Mouse (Mus musculus) adrenal gland (tissue): ENCODE measurements at regions not wholly inside any gene's neighbourhood (a gene's known extent, or its start where the extent isn't known, plus 50 kb on each side); places are given as distances from the start of the nearest gene placed in this dataset.

ENCODE experiments used
- intact Hi-C: fragments of 180-260 bp; cut with DNase I; formaldehyde crosslinking; loops from one replicate; pipeline ENCODE4 v1.15.1; 2025

DNA sequence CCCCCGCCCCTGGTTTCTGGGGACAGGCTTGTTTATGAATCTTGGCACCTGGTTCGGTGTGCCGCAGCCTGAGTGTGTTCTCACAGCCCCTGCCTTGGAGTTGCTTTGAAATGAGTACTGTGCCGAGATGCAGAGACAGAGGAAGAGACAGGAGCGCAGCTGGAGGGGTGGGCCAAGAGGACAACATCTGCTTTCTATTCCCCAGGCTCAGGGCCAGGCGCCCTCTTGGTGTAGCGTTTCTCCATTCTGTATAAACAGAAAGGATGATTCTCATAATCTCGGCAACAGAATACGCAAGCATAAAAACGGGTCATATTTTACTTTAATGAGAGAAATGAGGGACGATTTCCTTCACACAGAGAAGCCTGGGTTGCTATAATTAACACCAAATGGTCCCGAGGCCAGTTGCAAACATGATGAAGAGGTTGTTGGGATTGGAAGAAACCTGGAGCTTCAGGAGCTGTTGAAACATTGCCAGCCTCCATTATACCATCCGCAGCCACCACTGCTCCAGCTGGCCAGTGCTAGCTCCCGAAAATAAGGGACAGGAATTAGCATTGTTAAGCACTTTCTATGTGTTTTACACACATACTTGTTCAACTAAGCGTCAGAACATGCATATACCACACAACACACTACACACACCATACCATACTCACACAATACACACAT, 236.4 kb downstream of the Gm12728 start:
- intact Hi-C loops: no loop called here

- intact Hi-C loops: no loop called here
Observed at GRCm38 (mm10) chr4:106040376-106040775, 250.7 kb downstream of the Gm12728 start.

DNA sequence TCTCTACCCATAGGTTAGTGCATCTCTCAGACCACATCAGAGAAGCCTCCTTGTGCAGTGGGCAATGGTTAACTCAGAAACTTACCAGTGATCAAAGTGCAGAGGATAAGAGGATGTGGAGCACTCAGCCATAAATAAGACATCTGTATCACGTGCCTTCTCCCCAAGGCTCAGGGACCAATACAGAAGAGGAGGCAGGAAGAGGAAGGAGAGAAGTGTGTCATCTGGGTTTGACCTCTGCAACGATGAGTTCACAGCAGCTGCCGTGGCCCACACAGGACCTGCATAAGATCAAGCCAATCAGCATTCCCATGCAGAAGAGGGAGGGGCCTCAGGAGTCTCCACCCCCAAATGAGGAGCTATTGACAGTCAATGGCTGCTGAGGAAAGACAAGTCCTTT, 252.8 kb downstream of the Gm12728 start:
- intact Hi-C loops: no loop called here

GRCm38 (mm10) chr4:106043661-106044060, 254.0 kb downstream of the Gm12728 start:
- intact Hi-C loops: no loop called here

- intact Hi-C loops: no loop called here
Observed at GRCm38 (mm10) chr4:106048053-106048452, 258.4 kb downstream of the Gm12728 start.

DNA sequence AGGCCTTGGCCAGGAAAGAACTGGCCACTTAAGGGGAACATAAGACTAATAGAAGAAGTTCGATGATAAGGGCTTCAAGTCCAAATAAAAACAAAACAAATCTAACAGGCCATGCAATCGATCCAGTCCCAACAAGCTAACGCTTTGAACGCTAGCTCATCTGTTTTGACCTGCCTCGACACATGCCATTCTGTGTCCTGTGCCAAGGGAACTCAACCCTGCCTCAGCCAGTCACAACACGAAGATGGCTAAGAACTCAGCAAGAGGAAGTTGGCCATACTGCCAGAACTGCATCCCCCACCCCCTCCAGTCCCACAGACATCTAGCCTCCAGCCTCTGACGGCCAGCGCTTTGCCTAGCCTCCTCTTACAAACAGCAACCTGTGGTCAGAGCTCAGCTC, 259.1 kb downstream of the Gm12728 start:
- intact Hi-C loops: no loop called here

DNA sequence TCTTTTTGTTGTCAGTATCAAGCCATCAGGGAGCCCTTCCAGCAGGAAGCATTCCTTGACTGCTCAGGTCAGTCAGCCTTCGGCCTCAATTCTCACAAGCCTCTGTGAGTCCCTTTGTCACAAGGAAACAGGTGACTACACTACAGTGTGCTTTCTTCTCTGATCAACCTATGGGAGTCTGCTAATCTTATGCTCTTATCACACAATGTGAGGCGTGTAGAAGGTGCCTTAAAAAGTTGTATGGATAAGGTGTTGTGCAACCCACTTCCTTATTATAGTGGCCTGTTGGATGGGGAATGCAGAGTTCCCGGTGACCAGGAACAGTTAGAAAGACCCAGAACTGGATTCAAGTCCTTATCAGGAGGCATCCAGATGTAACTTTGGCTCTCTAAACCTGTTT, 260.2 kb downstream of the Gm12728 start:
- intact Hi-C loops: no loop called here

DNA sequence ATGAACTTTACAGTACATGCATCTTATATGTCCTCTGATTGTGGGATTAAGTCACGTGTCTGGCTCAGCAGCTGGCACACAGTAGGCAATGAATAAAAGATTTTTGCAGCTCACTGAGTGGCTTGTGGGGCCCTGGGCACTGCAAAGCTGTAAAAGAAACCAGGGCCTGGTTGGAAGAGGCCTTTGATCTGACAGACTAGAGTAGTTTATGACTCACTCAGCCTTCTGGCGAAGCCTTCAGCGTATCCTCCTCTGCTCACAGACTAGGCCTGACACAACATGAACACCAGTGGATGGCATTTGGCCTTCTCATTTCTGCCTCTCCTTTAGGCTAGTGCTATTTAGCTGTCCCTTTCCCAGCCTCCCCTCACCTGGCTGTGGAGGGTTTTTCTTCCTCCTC, 260.6 kb downstream of the Gm12728 start:
- intact Hi-C loops: no loop called here

DNA sequence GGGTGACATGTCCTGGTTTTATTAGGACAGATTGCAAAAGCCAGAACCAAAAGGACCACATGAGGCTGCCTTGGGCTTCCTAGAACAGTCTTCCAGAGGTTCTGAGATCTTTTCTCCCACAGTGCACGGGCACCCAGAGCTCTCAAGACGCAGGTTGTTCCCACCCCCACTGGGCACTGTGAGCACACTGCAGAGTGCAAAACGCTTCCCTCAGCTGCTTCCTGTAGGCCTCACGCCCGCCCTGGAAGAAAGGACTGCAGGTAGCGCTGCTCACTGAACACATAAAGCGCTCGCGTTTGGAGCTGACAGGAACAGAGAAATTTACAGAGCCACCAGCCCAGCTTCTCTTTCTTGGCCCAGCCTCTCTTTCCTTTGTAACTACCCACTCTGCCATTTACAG, 262.5 kb upstream of the Usp24 start:
- intact Hi-C loops: no loop called here

GRCm38 (mm10) chr4:106054324-106054723, 261.7 kb upstream of the Usp24 start:
- intact Hi-C loops: no loop called here

DNA sequence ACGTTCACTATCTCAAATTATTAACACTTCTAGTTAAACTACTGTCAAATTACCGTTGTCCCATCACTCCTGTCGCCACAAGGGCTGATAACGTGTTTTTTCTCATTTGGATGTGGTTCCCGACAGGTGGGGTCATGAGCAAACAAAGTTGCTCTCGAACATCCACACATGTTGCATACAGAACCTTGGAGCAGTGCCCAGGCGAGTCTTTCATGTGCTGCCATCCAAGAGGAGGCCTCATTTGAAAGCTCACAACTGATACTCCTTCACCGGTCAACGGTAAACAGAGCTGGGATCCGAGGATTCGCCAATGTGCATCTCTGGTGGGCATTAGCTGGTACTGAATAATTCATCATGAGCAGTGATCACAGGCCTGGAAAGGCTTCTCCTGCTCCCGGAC, 253.4 kb upstream of the Usp24 start:
- intact Hi-C loops: no loop called here

GRCm38 (mm10) chr4:106063851-106064382, 252.1 kb upstream of the Usp24 start:
- intact Hi-C loops: no loop called here

DNA sequence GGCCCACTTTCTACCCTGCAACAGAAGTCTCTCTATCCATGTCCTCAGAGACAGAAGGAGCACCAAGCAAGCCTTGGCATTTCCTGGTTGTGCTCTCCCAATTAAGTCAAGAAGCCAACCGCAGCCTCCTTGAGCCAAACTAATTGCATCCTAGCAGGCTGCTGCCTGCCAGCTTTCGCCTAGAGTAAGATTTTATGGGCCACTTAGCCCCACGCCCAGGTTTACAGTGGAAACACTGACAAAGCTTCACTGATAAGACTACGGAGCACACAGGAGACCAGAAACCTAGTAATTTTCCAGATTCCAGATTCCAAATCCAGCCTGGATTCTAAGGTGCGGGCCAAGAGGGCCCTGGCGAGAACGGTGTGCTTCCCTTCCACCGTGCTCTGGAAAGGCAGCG, 249.0 kb upstream of the Usp24 start:
- intact Hi-C loops: no loop called here

DNA sequence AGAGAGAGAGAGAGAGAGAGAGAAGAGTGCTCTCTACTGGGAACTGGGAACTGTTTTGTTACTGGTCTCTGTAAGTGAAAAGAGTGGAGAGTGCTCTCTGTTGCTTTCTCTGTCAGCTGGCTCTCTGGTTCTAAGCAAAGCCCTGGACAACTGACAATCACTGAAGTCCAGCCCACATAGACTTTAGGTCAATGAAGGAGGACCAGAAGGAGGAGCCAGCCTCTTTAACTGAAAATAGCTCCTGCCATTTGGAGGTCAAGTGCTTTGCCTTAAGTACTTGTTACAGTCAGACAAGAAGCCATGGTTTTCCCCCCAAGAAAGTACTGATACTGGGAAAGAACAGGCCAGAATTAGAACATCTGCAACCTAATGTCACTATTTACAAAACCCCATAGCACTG, 232.5 kb upstream of the Usp24 start:
- intact Hi-C loops: no loop called here

DNA sequence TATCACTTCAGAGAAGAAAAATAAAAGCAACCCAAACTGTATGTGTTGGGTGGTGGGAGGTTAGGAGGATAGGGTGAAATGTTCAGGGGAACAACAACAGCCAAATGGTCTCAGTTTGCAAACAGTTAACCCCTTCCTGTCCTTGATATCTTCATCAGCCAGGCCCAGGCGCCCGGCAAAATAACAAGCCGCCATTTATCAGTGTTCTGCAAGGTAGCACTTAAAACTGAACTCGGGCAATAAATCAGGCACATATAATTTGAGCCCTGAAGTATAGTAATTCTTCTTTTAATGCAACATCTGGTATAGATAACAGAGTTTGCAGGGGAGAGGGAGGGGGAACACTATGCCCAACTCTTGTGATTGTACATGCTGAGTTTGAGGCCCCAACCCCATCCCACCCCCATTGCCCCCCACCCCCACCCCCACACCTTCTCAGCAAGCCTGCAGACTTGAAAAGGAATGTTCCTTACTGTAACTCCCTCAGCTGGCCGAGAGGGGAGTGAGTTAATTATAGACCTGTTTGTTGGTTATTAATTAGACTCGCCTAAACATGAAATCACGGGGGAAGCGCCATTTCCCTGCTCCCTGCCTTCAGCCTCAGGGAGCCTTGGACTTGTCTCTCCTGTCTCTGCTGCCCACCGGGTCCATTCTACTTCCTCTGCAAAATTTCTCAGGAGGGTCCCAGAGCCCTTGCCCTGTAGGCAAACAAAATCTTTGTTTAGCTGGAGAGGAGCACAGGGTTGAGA, 223.9 kb upstream of the Usp24 start:
- intact Hi-C loops: loop anchor here (10.0 kb wide), 1 partner anchor 937 kb away; the partner anchor contains the start of gene Plpp3

GRCm38 (mm10) chr4:106092676-106093070, 223.3 kb upstream of the Usp24 start:
- intact Hi-C loops: loop anchor here (10.0 kb wide), 1 partner anchor 938 kb away; the partner anchor contains the start of gene Plpp3

DNA sequence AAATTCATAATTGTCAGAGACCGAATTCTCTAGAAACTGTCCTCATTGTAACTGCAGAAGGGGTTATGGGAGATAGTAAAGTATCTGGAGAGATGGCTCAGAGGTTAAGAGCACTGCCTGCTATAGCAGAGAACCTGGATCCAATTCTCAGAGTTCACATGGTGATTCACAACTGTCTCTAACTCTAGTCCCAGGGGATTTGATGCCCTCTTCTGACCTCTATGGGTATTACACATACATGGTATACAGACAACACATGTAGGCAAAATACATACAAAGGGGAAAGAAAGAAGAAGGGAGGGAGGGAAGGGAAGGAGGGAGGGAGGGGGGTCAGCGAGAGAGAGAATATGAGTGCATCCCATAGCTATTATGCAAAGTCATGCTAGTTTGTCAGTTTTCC, 222.8 kb upstream of the Usp24 start:
- intact Hi-C loops: loop anchor here (10.0 kb wide), 1 partner anchor 938 kb away; the partner anchor contains the start of gene Plpp3

DNA sequence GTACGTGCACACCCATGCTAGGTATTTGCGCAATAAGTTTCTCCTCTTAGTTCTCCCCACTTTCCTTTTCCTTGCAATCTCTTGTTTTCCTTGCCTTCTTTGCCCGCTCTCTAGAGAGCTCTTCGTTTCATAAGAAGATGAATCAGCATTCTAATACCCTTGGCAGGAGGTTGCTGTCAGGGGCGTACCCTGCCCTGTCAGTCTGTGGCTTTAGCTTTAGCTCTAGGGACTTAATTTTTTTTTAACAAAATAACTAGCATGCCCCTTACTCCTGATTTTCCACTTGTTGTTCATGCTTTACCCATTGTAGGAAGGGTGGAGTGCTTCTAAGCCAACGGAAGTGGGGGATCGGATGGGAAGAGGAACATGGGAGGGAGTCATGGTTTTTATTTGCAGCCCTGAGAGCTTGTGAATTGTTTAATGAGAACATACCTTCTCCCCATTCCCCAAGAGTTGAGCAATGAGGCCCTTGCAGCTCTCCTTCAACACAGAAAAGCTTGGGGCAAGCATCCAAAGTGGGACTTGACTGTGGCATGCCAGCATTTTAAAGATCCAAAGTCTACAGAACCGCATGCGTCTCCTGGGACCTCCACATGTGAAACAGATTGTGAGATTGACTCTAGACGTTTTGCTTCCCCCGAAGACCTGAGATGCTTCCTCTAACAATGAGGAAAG, 221.0 kb upstream of the Usp24 start:
- intact Hi-C loops: loop anchor here (10.0 kb wide), 1 partner anchor 940 kb away; the partner anchor contains the start of gene Plpp3

- intact Hi-C loops: loop anchor here (10.0 kb wide), 1 partner anchor 941 kb away; the partner anchor contains the start of gene Plpp3
Observed at GRCm38 (mm10) chr4:106096130-106096529, 219.9 kb upstream of the Usp24 start.

GRCm38 (mm10) chr4:106097846-106098245, 218.2 kb upstream of the Usp24 start:
- intact Hi-C loops: loop anchor here (10.0 kb wide), 1 partner anchor 943 kb away; the partner anchor contains the start of gene Plpp3

- intact Hi-C loops: no loop called here
Observed at GRCm38 (mm10) chr4:106100211-106101025, 215.6 kb upstream of the Usp24 start.
